Mouse (Mus musculus): ENCODE data around the gene Tnfrsf19. TPM values are rescaled to one million over a fixed set of nuclear protein-coding genes. Genes with fewer than 3 reads are reported as not detected.

Gene Tnfrsf19
- total RNA-seq, 4 experiments from 2014 or later = 44.5 to 52.1 (median 47.5) TPM

- DNase-seq (ENCODE audit: low spot score in 2 of 2) = no peak
These were observed 80.2 kb downstream of the Tnfrsf19 start for GRCm38 (mm10) chr14:60966061-60966460.

DNA sequence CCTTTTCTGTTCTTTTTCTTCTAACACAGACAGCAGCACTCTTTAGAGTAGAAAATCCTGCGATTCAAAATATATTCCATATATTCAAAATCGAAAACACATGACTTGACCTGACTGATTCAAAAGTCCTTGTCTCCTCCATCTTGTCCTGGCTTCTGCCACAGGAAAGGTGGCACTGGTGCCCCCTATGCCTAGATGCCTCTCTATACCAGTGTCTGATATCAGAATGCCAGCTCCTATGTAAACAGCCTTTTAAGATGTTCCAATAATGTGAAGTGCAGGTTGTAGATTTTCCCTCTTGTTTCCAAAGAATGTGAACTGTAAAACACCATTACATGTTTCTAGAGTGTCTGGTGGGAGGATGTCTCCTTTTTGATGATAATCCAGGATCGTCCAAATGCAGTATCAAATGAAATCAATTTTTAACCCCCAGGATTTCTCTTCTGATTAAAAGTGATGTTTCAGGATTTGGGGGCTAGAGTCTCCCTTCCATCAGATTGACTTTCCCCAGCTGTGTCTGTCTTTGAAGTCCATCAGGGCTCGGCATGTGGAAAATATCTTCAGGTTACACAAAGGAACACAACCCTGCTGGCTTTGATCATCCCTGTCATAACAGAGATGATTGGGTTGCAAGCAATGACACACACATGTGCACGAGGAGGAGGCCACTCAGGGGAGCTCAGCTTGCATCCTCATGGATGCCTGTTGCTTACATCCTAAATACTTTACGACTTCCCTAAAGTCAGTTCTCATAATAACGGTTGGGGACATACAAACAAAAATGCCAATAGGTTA, 82.1 kb downstream of the Tnfrsf19 start:
- no peak for DNase-seq (ENCODE audit: low spot score in 2 of 2)

- no peak for DNase-seq (ENCODE audit: low spot score in 2 of 2)
These were observed 88.6 kb downstream of the Tnfrsf19 start for GRCm38 (mm10) chr14:60957611-60958157.

GRCm38 (mm10) chr14:60937481-60938039, 108.7 kb downstream of the Tnfrsf19 start:
- DNase-seq (ENCODE audit: low spot score in 2 of 2) = no peak

DNA sequence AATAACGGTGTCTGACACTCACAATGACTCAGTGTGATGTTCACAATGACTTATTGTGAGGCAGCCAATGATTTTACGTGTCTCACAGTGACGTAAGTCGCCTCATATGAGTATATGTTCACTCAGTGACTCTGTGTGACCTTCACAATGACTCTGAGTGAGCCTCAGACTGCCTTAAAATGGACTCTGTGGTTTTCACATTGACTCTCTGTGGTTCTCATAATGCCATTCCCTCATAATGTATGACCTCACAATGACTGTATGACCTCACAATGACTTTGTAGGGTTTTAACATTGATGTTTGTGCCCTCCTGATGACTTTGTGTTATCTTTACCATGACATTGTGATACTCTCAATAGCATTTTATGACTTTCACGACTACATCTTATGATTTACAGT, 110.6 kb downstream of the Tnfrsf19 start:
- no peak for DNase-seq (ENCODE audit: low spot score in 2 of 2)

DNA sequence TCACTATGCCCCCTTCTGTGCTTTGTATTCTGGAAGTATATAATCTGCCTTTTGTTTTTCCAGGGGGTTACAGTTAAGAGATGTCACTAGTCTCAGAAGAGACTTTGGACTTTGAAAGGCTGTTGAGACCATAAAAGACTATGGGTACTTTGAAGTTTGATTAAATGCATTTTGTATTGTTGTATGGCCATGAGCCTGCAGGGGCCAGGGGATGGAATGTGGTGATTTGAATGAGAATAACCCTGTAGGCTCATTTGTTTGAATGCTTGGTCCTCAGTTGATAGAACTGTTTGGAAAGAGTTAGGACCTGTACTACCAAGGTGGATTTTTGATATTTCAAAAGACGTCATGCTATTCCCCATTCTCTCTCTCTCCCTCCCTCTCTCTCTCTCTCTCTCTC, 120.3 kb downstream of the Tnfrsf19 start:
- no peak for DNase-seq (ENCODE audit: low spot score in 2 of 2)

DNA sequence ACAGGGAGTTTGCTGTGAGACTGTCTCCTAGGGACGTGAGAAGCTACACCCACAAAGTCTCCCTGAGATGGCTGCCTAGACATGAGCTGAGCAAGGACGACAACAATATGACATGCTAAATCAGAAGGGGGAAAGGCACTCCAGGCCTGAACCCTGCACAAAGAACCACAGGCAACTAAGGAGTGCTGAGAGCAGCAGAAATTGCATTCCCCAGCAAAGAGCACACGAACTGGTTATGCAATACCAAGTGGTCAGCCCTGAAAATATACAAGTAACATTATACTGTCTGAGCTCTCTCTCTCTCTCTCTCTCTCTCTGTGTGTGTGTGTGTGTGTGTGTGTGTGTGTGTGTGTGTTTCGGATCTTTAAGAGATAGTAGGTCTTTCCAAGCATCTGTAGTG, 129.6 kb downstream of the Tnfrsf19 start:
- no peak for DNase-seq (ENCODE audit: low spot score in 2 of 2)

Other genes starting within 250 kb of the Tnfrsf19 start
- 10 to 100 TPM; 50.2 to 62.0 (median 57.5) TPM for gene Sacs, start 92.0 kb upstream of the Tnfrsf19 start, total RNA-seq (2022)
- under 1 TPM in 3 of 4 experiments, not detected in 1; 0.11 to 0.33 (median 0.21) TPM for gene Sgcg, start 212.0 kb upstream of the Tnfrsf19 start, total RNA-seq (2022)

Measured in left cerebral cortex, adult 8-10 months (tissue).